Mouse (Mus musculus): ENCODE measurements around the gene Itgb2. TPM values are rescaled to one million over a fixed set of nuclear protein-coding genes. Genes with fewer than 3 reads are reported as not detected.

The Itgb2 gene
- total RNA-seq, 2 experiments from 2014 or later, result 2.0 to 2.4 TPM

DNA sequence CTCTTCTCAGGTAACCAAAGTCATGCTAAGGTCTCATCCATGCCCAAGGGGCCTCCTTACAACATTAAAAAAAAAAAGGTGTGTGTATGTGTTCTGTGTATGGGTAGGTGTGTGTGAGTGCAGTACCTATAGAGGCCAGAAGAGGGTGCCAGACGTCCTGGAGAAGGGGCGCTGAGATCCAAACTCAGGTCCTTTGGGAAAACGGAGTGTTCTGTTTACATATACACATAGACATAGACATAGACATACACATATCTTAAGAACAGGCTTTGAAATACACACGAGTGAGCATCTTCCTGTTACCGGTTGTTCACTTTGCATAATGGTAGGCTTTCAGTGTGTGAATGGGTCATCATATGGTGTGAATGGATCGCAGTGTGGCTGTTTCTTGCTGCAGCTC is 74.1 kb downstream of the Itgb2 start:
- DNase-seq (ENCODE audit: extremely low spot score in 1 of 2, low spot score in 2 of 2), result no peak
- intact Hi-C loops (cut with DNase I), result no loop called here

DNA sequence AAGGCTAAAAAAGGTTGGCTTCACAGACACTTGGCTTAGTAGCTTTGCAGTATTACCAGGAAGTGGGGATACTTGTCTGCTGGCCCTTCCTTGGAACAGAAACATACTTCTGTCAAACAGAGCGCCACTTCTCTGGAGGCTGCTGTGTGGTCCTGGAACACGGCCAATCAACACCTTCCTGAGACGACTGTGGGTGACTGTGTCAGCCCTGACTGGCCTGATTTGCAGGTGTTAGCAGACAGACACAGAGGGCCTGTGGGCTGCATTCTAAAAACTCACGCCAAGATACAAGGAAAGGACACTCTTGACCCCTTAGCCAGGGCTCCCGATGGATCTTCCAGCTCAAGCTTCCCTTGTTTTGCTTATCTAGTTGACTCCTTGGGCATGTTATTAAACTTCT is 74.9 kb downstream of the Itgb2 start:
- no peak for DNase-seq (ENCODE audit: extremely low spot score in 1 of 2, low spot score in 2 of 2)
- intact Hi-C loops (cut with DNase I), result loop anchor here (5.0 kb wide), 1 partner anchor 88 kb away; the partner anchor contains the start of gene Fam207a

GRCm38 (mm10) chr10:77605368-77605767 is 75.3 kb downstream of the Itgb2 start:
- DNase-seq (ENCODE audit: extremely low spot score in 1 of 2, low spot score in 2 of 2), result no peak
- intact Hi-C loops (cut with DNase I), result loop anchor here (5.0 kb wide), 1 partner anchor 88 kb away; the partner anchor contains the start of gene Fam207a

GRCm38 (mm10) chr10:77605908-77606826 is 76.1 kb downstream of the Itgb2 start, which contains the start of the genes Sumo3 and Gm49325:
Gene Sumo3, plus strand, starts transcription at chr10:77606097.
Gene Gm49325, plus strand, starts transcription at chr10:77606197.
- peak; percentile 89 to 97 for DNase-seq (ENCODE audit: extremely low spot score in 1 of 2, low spot score in 2 of 2)
- intact Hi-C loops (cut with DNase I), result loop anchor here (5.0 kb wide), 1 partner anchor 89 kb away; the partner anchor contains the start of gene Fam207a

GRCm38 (mm10) chr10:77606855-77607254 is 76.8 kb downstream of the Itgb2 start:
- intact Hi-C loops (cut with DNase I), result loop anchor here (5.0 kb wide), 1 partner anchor 90 kb away; the partner anchor contains the start of gene Fam207a

DNA sequence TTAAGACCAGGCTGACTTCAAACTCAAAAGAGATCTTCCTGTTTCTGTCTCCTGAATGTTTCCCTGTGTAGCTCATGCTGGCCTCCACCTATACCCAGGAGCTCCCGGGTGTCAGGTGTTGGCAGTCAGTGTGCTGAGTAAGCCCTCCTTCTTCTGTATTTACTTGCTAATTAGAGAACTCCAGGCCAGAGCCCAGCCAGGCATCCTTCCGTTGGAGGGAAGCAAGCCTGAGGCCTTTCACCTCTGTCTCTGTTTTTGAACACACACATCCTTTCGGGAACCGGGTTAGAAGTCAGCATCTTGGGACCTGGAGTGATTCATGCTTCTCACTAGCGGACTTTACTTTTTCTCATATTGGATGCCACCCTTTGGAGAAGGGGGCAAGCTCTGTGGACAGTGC is 77.4 kb downstream of the Itgb2 start:
- intact Hi-C loops (cut with DNase I), result loop anchor here (5.0 kb wide), 1 partner anchor 90 kb away; the partner anchor contains the start of gene Fam207a

More at GRCm38 (mm10) chr10:77606855-77607254, 76.8 kb downstream of the Itgb2 start:
- no peak for DNase-seq (ENCODE audit: extremely low spot score in 1 of 2, low spot score in 2 of 2)

DNA sequence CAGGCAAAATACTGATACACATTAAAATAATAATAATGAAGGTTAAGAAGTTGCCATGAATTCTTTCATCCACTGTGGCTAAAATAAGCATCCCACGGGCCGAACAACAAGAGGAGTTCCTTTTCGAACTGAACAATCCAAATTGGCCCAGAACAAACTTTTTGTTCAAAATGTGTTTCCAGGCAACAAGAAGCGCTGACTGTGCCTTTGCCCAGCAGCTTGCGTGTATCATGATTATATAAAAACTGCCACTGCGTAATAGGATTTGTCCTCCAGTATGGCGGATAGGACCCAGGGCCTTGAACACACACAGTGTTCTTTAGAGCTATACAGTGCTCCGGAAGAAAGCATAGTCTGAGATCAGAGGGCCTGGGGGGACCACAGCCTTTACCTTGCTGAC is 78.5 kb downstream of the Itgb2 start:
- intact Hi-C loops (cut with DNase I), result loop anchor here (5.0 kb wide), 1 partner anchor 91 kb away; the partner anchor contains the start of gene Fam207a
- no peak for DNase-seq (ENCODE audit: extremely low spot score in 1 of 2, low spot score in 2 of 2)

More for the DNA sequence above, 77.4 kb downstream of the Itgb2 start:
- DNase-seq (ENCODE audit: extremely low spot score in 1 of 2, low spot score in 2 of 2), result no peak

- intact Hi-C loops (cut with DNase I), result no loop called here
- no peak for DNase-seq (ENCODE audit: extremely low spot score in 1 of 2, low spot score in 2 of 2)
Observed at GRCm38 (mm10) chr10:77610221-77610961, 80.3 kb downstream of the Itgb2 start.

DNA sequence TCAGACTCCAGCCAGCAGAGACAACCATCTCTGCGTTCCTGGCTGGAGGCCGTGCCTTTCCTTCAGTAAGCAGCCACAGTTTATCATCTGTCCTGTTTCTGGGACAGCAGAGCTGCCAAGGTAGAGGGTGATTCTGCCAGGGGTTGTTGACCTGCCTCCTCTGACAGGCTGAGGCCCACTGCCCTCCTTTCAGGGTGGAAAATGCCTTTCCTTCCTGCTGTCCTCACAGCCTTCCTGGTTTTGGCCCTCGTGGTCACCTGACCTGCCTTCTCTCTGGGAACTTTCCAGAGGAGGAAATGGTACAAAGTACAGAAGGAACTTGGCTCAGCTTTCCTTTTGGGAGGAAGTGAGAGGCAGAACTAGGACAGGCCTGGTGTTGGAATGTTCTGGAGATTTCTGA is 83.4 kb downstream of the Itgb2 start:
- DNase-seq (ENCODE audit: extremely low spot score in 1 of 2, low spot score in 2 of 2), result no peak
- intact Hi-C loops (cut with DNase I), result no loop called here

Other genes starting within 250 kb of the Itgb2 start
- gene Adarb1, start 112.0 kb upstream of the Itgb2 start, total RNA-seq (2021), result 100 to 1,000 TPM in 1 of 2 experiments, 10 to 100 TPM in 1; 99.5 to 107 TPM
- 10 to 100 TPM; 31.2 to 32.0 TPM for gene Fam207a, start 14.5 kb upstream of the Itgb2 start, total RNA-seq (2021)
- 10 to 100 TPM; 59.2 to 66.9 TPM for gene Pttg1ip, start 51.5 kb downstream of the Itgb2 start, total RNA-seq (2021)
- 100 to 1,000 TPM; 142 to 154 TPM for gene Sumo3, start 75.8 kb downstream of the Itgb2 start, total RNA-seq (2021)
- 10 to 100 TPM; 18.5 to 22.8 TPM for gene Gm49325, start 75.9 kb downstream of the Itgb2 start, total RNA-seq (2021)
- gene Ube2g2, start 92.0 kb downstream of the Itgb2 start, total RNA-seq (2021), result 10 to 100 TPM; 32.6 to 39.9 TPM
- gene Tspear, start 156.3 kb downstream of the Itgb2 start, total RNA-seq (2021), result under 1 TPM in 1 of 2 experiments, not detected in 1; 0.18 TPM
- not detected for gene Gm19402, start 160.5 kb downstream of the Itgb2 start, total RNA-seq (2021)
- not detected for gene Gm9508, start 167.0 kb downstream of the Itgb2 start, total RNA-seq (2021)
- not detected for gene Gm10272, start 176.4 kb downstream of the Itgb2 start, total RNA-seq (2021)
- not detected for gene Gm10024, start 181.2 kb downstream of the Itgb2 start, total RNA-seq (2021)
- gene Gm10142, start 185.6 kb downstream of the Itgb2 start, total RNA-seq (2021), result not detected
- gene Krtap12-1, start 190.3 kb downstream of the Itgb2 start, total RNA-seq (2021), result not detected
- gene Gm10100, start 196.2 kb downstream of the Itgb2 start, total RNA-seq (2021), result not detected
- not detected for gene Gm18596, start 212.4 kb downstream of the Itgb2 start, total RNA-seq (2021)
- not detected for gene Gm9736, start 221.1 kb downstream of the Itgb2 start, total RNA-seq (2021)
- not detected for gene Gm3233, start 229.4 kb downstream of the Itgb2 start, total RNA-seq (2021)
- gene Gm3238, start 241.1 kb downstream of the Itgb2 start, total RNA-seq (2021), result not detected
- gene Gm7138, start 246.7 kb downstream of the Itgb2 start, total RNA-seq (2021), result not detected